Mouse (Mus musculus) megakaryocyte, embryonic 14.5 days (primary cell): Measurements from ENCODE around the gene Actr6.

Source experiments
- FLI1 ChIP-seq: IDR thresholded peaks from 2 replicates; pipeline ENCODE4 v1.6.1; 2012; ENCODE audit warnings: low read length, inconsistent platforms, mixed read lengths
- GATA1 ChIP-seq: IDR thresholded peaks from 3 replicates; pipeline ENCODE4 v1.6.1; 2012; ENCODE audit warnings: mixed read lengths, low read length, inconsistent platforms, borderline replicate concordance

DNA sequence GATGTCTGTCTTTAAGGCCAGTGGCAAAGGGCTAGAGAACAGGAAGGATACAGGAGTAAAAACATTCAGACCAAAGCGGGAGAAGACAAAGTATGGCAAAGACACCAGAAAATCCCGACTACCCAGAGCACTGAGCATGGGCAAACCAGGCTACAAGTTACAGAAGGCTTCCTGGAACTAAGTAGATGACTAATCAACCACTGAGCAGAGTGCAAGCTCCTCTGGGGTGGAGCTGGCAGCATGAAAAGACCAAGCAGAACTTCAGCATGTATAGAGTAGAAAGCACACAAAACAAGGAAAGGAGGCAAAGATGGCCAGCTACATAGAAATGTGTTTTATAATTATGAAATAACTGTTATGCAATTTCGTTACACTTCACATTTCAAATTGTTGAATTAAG lies 51.6 kb downstream of the Actr6 start:
- no peak for TF ChIP-seq GATA1
- no peak for TF ChIP-seq FLI1
